Mouse (Mus musculus): Measurements from ENCODE around the gene Nfx1.

- TF ChIP-seq CTCF (conservative IDR thresholded peaks at IDR 0.05; ENCODE audit: insufficient read depth, insufficient read length, low read depth, low read length) (peak; percentile 47), POLR2A (IDR thresholded peaks at IDR 0.05; ENCODE audit: low read depth, low read length) (no peak)
Measured at GRCm38 (mm10) chr4:41063894-41064673, 93.4 kb downstream of the Nfx1 start.
